Mouse (Mus musculus): ENCODE results near the gene Smc5.

Smc5 gene

DNA sequence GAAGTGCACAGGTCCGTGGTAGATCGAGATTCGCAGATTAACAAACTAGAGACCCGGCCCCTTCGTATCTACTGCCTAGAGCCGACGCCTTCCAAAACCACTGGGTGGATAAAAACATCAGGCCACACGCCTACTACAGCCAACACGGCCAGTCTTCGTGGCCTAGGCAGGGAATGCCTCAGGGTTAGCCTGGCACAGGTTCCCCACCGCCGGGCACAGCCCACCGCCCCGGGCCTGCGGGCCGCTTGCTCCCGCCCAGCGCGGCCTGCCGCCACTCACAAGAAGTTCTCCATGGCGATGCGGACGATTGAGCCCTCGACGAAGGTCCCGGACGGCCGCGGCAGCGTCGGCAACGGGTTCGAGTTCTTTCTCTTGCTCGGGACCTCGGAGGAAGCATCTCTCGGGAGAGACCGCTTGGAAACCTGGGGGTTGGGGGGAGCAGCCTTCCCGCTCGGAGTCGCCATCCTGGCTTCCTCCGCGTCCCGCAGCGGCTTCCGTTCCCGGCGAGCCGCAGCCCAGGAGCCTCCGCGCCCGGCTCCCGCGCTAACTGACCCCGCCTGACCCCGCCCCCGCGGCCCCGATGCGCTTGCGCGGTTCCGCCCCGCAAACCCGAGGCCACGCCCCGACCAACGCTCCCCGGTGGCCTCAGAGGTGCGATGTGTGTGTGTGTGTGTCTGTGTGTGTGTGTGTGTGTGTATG lies at the start of gene Smc5:
TSS of gene Smc5 (minus strand) at position 543 of the 699 bp plus-strand sequence.
- DNase-seq (ENCODE audit: low spot score): peak; percentile 75

DNA sequence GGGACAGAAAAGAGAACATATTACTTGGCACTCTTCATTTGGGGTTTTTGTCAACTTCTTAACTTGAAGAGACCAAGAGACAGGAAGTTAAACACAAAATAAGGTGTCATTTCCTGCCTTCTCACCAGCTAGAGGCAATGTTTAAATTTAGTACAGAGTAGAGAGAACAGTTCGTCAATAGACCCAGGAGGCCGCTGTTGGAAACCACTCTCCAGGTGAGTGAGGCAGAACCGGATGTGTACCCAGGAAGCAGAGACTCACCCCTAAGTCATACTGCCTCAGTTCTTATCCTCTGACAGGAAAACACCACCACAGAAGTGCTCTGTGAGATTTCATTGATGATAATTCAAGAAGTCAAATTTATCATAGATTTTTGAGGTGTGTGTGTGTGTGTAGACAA lies 49.4 kb upstream of the Smc5 start:
- no peak for DNase-seq (ENCODE audit: low spot score)

DNA sequence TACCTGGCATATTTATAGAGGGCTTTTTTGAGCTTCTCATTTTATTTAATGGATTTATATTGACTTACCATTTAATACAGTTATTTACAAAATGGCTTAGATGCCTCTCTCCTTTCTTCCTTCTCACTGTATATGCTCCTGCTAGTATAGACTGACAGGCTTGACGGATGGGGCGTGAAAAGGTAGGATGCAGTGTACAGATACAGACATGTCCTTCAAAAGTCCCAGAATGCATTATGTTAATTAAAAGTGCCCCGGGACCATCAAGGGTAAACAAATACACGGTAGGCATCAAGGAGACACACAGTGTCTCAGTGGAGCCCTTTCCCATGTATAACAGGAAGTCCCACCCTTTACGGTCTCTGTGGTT lies 44.3 kb upstream of the Smc5 start:
- no peak for DNase-seq (ENCODE audit: low spot score)

DNA sequence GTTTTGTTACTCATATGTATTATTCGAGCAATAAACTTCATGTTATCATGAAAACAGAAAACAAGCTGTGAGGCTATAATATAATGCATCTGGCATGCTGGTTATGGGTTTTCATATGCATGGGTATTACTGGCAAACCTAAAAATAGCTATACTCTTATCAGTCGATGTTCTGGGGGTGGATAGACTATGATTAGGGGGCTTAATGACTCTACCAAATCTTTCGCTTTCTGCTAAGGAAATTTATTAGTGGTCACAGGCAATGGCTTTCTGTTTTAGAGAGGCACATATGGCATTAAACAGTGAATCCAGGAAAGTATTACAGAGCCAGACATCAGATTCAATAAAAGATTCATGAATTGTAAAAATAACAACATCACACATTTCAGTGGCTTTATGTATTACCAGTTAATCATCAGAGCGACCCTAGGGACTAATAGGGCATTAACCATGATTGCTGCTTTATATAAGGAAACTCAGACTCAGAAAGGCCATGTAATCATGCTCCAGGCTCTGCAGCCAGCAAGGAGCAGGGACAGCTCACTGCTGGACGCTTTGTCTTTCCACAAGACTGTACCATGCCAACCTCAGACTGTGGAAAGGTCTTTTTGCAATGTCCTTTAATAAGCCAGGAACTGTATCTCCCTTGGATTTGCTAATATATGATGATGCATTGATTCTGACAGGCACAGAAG lies 43.7 kb upstream of the Smc5 start:
- no peak for DNase-seq (ENCODE audit: low spot score)

DNA sequence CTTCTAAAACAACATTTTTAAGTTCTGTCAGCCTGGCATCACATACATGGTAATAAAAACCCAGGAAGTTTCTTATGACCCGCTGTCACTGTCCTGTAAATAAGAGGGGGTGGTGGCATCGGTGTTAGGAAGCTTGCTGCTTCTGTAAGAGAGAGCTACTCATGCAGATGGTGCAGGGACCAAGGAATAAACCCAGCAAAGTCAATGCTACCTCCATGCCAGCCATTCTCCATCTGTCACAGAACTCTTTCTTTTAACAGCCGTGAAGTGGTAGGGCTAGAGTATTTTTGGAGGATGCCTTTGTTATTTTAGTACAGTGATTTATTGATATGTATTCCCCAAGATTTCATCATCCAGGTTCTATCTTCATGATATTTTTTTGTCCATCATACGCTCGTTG lies 43.2 kb upstream of the Smc5 start:
- no peak for DNase-seq (ENCODE audit: low spot score)

DNA sequence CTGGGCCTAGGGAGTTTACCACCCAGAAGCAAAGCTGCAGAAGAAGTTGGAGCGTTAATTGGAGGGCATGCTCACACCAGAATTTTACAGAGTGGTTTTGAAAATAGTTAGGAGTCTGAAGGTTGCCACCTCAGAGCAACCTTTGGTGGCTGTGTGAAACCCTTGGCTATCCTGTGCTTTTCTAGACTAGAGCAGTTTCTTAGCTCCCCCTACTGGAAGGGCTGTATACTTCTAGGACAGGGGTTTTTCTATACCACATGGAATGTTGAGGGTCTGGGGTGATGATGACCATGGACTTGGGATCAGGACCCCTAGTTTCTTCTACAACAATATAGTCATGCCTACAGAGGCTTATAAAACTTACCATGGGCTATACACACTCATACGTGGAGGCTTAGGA lies 36.3 kb upstream of the Smc5 start:
- no peak for DNase-seq (ENCODE audit: low spot score)

DNA sequence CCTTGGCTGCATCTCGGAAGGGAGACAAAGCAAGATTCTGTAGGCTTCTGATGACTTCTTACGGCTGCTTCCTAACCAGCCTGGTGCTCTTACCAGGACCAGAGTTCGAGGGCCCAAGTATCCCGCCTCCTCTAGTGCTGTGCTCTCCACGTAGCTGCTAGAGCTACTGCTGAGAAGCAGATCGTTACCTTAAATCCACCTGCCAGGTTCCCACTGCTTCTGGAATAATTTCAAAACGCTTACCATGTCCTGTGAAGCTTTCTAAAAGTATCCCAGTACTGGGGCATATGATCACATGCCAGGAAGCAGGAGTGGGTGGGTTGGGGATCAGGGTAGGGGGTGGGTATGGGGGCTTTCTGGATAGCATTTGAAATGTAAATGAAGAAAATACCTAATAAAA lies 33.0 kb upstream of the Smc5 start:
- no peak for DNase-seq (ENCODE audit: low spot score)

DNA sequence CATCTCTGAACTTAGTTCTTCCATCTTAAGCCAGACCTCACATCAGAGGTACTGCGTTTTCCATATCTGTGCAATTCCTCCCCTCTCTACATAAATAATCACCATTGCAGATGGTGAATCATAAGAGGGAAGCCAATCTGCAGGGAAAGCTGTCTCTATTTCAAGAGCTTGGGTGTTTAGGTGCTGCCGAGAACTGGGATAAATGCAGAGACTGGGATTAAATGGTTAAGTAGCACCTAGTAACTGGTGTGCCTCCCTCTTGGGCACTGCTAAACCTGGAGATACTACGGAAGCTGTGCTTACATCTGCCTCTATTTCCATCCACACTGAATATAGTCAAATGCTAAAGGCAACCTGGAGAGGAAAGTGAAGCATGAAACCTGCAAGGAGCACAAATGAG lies 26.3 kb upstream of the Smc5 start:
- peak; percentile 5 for DNase-seq (ENCODE audit: low spot score)

DNA sequence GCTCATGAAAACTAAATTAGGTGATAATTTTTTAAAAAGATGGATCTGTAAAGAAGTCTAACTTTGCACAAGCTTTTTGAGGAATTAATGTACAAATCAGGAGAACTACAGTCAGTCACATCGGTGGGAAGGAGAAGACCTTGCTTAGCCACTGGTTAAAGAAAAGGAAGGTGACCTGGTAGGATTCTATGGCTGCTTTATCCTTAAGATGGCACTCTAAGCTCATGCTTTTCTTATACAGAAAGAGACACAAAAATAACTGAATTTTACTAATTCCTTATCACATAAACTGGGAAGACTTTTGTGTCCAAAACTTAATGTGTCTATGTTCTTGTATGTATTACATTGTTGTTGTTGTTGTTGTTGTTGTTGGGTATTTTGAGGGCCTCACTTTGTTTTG lies 25.2 kb upstream of the Smc5 start:
- DNase-seq (ENCODE audit: low spot score): no peak

DNA sequence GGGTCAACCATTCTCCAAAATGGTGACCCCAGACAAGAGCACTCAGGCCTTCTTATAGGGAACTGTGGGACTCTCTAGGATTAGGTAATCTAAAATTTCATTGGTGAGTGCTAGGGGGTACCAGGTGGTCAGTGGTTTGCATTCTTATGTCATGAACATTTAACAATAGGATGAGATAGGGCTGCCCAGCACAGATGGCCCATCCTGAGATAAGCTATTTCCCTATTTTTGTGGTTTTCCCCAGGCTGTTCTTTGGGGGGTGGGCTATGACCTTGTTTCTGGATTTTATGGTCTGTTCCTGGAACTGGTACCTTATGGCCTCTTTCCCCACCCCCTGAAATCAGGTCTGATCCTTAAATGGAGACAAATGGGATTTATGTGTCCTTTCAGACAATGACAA lies 23.5 kb upstream of the Smc5 start:
- no peak for DNase-seq (ENCODE audit: low spot score)

DNA sequence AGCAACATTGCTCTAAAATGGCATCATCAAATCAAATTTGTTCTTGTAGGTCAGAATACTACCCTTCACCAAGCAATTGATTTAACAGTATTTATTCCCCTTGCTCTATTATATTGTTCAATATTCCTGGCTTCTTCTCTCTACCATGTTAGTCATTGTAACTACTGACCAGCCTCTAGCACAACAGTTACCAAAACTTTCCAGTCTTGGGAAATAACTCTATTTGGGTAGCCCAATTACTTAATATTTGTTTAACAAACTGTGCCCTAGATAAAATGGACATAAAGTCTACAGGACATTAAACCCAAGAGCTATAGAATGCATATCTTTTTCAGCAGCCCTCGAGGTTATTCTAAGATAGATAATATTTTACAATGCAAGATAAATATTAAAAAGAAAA lies 15.6 kb upstream of the Smc5 start:
- no peak for DNase-seq (ENCODE audit: low spot score)

DNA sequence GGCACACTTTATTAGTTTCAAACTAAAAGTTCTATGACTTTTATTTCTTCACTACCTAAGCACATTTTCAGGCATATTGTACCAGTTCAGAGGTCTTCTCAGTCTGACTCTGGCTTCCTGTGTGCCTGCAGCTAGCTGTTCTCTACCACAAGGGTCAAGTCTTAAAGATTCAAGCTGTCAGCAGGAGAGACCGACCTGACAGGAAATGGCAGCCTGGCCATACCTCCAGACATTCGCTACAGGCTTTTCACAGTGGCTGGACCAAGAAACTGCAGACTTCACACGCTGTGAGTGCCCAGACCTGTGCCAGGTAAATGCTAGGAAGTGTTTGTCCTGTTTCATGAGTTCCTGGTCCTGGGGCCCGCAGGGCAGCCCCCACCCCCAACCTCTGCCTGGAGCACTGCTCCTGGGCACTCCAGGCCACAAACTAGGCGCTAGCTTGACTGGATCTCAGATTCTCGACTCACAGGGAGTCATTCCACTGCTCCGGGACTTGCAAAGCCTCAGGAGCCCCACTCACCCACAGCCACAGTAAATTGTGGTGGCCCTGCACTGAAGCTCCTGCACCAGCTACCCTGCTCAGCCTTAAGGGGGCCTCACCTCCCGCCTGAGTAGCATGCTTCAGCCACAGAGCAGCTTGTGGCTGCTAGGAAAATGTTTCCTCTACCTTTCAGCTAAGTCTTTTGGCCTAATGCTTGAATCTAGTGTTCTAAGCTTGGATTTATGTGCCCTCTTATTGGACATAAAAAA lies 8.4 kb upstream of the Smc5 start:
- no peak for DNase-seq (ENCODE audit: low spot score)

DNA sequence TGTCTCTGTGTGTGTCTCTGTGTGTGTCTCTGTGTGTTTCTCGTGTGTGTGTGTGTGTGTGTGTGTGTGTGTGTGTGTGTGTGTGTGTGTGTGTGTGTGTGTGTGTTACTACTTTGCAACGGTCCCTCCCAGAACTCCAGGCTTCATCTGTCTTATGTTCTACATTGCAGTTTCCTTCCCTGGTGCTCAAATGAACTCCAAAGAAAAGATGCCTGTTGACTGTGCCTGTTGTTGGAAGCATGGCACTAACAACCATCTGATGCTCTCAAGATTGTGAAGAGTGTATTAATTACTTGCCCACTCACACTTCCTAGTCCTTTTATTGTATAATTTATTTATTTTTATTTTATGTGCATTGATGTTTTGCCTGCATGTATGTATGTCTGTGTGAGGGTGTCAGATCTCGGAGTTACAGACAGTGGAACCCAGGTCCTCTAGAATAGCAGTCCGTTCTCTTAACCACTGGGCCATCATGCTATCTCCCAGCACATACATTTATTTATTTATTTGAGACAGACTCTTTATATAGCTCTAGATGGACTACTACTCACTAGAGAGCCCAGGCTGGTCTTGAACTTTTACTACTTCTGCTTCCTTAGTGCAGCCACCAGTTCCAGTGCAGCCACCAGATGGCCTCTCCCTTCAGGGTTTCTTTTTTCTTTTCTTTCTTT lies 492 bp upstream of the Smc5 start:
- DNase-seq (ENCODE audit: low spot score): no peak

DNA sequence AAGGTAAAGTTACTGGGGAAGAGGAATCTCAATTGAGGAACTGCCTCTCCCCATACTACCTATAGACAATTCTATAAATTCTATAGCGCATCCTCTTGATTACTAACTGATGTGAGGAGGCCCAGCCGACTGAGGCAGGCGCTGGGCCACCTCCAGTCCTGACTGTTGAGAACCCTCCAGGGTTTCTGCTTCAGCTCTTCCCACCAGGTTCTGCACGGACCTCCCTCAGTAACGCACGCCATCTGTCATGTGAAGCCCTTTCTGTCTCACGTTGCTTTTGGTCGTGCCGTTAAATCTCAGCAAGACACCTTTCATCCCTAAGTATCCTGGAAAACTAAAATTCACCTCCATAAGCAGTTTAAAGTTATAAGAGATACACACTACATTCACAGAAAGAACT lies 16.9 kb downstream of the Smc5 start:
- DNase-seq (ENCODE audit: low spot score): no peak

DNA sequence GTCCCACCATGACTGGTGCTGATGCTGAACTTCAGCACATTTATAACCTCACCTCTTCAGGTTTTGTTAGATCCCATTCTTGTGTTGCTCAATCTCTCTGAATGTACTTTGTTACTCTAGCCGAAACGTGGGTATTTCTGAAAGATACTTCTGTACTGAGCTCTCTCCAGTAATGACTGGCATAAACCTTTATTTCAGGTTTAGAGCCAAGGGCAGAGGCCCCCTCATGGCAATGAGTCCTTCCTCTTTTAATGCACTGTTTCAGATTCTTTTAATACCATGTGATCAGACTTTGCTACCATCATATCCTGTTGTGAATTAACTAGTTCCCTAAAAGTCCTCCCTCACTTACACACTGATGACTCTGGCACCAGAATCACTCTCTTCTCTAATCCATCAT lies 27.2 kb downstream of the Smc5 start:
- DNase-seq (ENCODE audit: low spot score): no peak

DNA sequence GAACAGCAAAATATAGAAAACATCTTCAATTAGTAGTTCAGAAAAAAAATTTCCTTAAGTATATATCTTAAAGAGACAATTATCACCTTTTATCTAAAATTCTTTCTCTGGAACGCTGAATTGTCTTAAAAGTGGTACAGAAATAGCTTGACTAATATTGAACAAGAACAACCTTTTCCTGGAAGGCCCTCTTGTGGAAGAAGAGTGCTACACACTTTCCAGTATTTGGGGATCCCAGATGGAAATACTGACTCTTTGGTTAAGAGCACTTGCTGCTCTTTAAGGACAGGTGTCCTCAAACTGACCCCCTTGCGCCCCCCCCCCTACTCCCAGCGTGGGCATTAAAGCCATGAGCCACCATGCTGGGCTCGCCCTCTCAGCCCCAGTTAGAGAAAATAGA lies 48.6 kb downstream of the Smc5 start:
- DNase-seq (ENCODE audit: low spot score): peak; percentile 48

DNA sequence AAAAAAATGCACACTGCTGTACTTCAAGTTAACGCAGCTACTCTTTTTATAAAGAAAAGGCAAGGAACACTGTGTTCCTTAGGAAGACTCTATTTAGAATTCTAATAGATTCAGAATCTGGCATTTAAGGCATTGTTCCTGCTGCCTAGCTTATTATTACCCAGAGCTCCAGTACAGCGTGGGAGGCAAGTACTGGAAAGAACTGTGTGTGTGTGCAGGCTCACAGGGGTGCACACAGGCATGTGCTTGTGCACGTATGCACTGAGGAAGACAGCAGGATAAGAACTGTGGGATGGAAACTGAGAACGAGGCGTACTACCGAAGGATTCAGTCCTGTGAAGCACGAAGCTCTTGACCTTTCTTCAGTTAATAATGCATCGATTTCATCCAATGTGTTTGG lies 59.4 kb downstream of the Smc5 start:
- peak; percentile 86 for DNase-seq (ENCODE audit: low spot score)

DNA sequence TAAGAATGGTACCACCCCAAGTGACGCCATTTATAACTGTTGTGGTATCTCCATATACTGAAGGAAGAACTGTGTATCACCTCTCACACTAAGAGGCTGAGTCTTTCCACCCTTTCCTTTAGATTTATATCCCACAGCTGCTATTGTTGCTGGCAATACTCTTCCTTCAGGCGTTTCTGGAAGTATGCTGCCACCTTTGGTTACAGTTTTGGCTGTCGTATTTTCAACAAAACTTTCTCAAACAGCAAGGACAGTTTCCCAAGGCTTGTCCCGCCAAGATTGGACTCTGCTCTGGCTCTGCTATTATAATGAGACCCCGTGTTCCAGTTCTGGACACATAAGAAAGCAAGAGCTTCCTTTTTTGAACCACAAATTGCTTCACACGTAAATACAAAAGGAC lies 62.4 kb downstream of the Smc5 start:
- no peak for DNase-seq (ENCODE audit: low spot score)

DNA sequence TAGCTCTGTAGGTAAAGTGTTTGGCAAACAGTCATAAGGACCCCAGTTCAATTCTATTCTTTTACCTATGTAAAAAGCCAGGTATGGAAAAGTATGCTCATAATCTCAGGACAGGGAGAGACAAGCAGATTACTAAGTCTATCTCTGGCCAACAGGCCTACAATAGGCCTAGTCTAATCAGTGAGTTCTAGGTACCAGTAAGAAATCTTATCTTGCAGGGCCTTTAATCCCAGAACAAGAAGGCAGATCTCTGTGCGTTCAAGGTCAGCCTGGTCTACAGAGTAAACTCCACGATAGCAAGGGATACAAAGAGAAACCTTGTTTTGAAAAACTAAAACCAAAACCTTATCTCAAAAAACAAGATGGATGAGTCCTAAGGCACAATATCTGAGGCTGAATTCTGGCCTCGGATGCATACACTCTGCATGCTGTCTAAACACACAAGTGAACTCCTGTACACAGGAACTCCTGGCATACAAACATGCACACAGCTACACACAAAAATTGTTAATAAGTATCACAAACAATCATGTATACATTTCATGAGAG lies 70.1 kb downstream of the Smc5 start:
- no peak for DNase-seq (ENCODE audit: low spot score)

DNA sequence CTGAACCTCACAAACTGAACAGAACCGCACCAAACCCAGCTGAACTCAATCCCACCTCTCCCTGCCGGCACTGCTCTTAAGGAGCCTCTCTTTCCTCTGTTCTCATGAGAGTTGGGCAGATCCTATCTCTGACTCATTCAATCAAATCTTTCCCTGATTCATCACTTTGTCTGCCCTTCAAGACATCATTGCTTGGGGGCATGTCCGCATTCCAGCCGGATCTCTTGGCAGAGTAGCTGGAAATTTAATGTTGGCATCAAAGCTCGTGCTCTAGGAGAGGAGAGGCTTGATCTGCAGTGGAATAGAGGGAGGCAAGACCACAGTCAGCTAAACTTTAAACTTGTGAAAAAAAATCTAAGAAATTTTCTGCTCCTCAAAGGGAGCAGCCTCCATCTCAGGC lies 71.6 kb downstream of the Smc5 start:
- DNase-seq (ENCODE audit: low spot score): no peak

DNA sequence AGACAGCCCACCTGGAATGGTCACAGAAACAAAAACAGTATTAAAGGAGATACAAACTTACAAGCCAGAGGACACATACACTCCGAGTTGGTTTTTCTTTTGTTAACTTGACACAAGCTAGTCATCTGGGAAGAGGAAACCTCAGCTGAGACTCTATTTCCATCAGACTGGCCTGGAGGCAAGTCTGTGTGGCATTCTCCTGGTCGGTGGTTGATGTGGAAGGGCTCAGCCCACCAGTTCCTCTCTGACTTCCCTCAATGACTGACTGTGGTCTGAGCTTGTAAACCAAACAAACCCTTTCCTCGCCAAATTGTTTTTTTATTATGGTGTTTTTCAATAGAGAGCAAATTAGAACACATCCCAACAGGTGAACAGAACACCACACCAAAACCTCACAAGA lies 80.6 kb downstream of the Smc5 start:
- DNase-seq (ENCODE audit: low spot score): no peak

DNA sequence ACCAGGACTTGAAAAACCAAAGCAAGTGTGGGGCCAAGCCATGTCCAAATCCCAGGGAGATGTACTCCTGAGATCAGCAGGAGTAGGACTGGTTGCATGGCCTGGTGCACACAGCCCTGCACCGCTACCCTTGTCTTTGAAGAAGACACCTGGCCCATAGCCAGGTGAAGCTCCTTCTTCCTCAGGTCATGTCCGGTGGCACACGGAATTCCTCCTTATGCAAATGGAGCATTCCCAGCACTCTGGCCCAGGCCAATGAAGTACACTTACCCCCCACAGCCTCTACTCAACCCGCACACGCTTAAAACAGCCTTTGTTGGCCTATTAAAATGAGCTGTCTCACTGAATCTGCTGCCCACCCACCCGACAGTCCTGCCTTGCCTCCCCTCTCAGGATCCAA lies 82.2 kb downstream of the Smc5 start:
- DNase-seq (ENCODE audit: low spot score): no peak

DNA sequence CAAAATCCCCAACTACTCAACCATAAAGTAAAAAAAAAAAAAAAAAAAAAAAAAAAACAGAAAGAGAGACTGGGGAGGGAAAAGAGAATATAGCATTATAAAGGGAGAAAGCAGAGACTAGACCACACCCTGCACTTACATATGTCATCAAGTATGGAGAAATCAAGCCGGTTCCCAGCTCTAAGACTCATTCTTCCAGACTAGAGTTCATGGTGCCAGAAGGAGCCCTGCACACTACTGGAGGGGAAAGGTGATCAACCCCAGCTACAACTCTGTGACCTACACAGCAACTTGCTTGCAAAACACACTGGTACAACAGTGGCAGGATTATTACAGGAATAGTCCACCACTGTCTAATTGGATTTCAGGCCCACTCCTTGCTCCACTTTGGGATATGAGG lies 84.0 kb downstream of the Smc5 start:
- DNase-seq (ENCODE audit: low spot score): no peak

All from left cerebral cortex, adult 11 months (tissue).